Mouse (Mus musculus): ENCODE measurements around the gene Hoxb3.

Gene Hoxb3

GRCm38 (mm10) chr11:96303151-96304099 is 19.7 kb upstream of the Hoxb3 start, which contains the start of gene Hoxb5:
Hoxb5 (plus strand) TSS chr11:96303336.
- peak; percentile 86 for DNase-seq

- peak; percentile 40 for DNase-seq
Measured at GRCm38 (mm10) chr11:96304381-96305195, 18.5 kb upstream of the Hoxb3 start.

GRCm38 (mm10) chr11:96305505-96306182 is 17.5 kb upstream of the Hoxb3 start:
- no peak for DNase-seq

- DNase-seq = peak; percentile 51
Measured at GRCm38 (mm10) chr11:96306183-96306907, 16.8 kb upstream of the Hoxb3 start.

GRCm38 (mm10) chr11:96306908-96307269 is 16.2 kb upstream of the Hoxb3 start:
- DNase-seq = peak; percentile 70

- no peak for DNase-seq
Measured at GRCm38 (mm10) chr11:96308763-96309162, 14.4 kb upstream of the Hoxb3 start.

GRCm38 (mm10) chr11:96309288-96309687 is 13.8 kb upstream of the Hoxb3 start:
- peak; percentile 68 for DNase-seq

GRCm38 (mm10) chr11:96310183-96310938 is 12.8 kb upstream of the Hoxb3 start:
- DNase-seq = peak; percentile 49

GRCm38 (mm10) chr11:96311097-96311496 is 12.0 kb upstream of the Hoxb3 start:
- peak; percentile 60 for DNase-seq

- peak; percentile 83 for DNase-seq
Measured at GRCm38 (mm10) chr11:96311520-96312417, 11.4 kb upstream of the Hoxb3 start.

GRCm38 (mm10) chr11:96313134-96313533 is 10.0 kb upstream of the Hoxb3 start:
- no peak for DNase-seq

- no peak for DNase-seq
Measured at GRCm38 (mm10) chr11:96313806-96314428, 9.2 kb upstream of the Hoxb3 start.

GRCm38 (mm10) chr11:96314671-96315343 is 8.3 kb upstream of the Hoxb3 start:
- peak; percentile 65 for DNase-seq

- DNase-seq = no peak
Measured at GRCm38 (mm10) chr11:96315344-96315681, 7.8 kb upstream of the Hoxb3 start.

- DNase-seq = no peak
Measured at GRCm38 (mm10) chr11:96316696-96317607, 6.2 kb upstream of the Hoxb3 start.

GRCm38 (mm10) chr11:96317608-96318367 is 5.3 kb upstream of the Hoxb3 start, which contains the start of gene Hoxb4:
Hoxb4 (plus strand) TSS chr11:96318267.
- DNase-seq = no peak

- DNase-seq = peak; percentile 90
Measured at GRCm38 (mm10) chr11:96318368-96319070, 4.6 kb upstream of the Hoxb3 start.

All from kidney, adult 11 months (tissue).